Mouse (Mus musculus) kidney, adult 2 months (tissue): ENCODE measurements around the gene Macrod2.

Source experiments
- CTCF ChIP-seq: fragments of 200-500 bp; conservative IDR thresholded peaks from 2 replicates; pipeline ENCODE4 v1.5.1; 2011; ENCODE audit warnings: low read depth, mild to moderate bottlenecking, control low read depth, low read length, moderate library complexity, mixed read lengths; ENCODE audit not compliant: insufficient read depth, insufficient read length
- POLR2A ChIP-seq: fragments of 200-500 bp; IDR thresholded peaks from one replicate; pipeline ENCODE4 v1.6.1; 2011; ENCODE audit warnings: low read depth, low read length, control low read depth

- no peak for TF ChIP-seq CTCF
- no peak for TF ChIP-seq POLR2A
Observed at GRCm38 (mm10) chr2:140760137-140760536, 365.0 kb downstream of the Macrod2 start.
